Mouse (Mus musculus): Measurements from ENCODE around the gene Lrp2. TPM values are rescaled to one million over a fixed set of nuclear protein-coding genes. Genes with fewer than 3 reads are reported as not detected.

The Lrp2 gene
- under 1 TPM; 0.37 to 0.68 TPM for total RNA-seq (2021)

- DNase-seq (ENCODE audit: extremely low spot score in 1 of 2, low spot score in 1 of 2) = peak in 1 of 2 experiments; percentile 16
Observed at GRCm38 (mm10) chr2:69585886-69586398, at the start of gene Lrp2. Gene Lrp2, minus strand, starts transcription at chr2:69586065.

GRCm38 (mm10) chr2:69635064-69635701 is 49.3 kb upstream of the Lrp2 start:
- DNase-seq (ENCODE audit: extremely low spot score in 1 of 2, low spot score in 1 of 2) = peak in 1 of 2 experiments; percentile 46

GRCm38 (mm10) chr2:69631449-69631848 is 45.6 kb upstream of the Lrp2 start:
- no peak for DNase-seq (ENCODE audit: extremely low spot score in 1 of 2, low spot score in 1 of 2)

GRCm38 (mm10) chr2:69630792-69631191 is 44.9 kb upstream of the Lrp2 start:
- no peak for DNase-seq (ENCODE audit: extremely low spot score in 1 of 2, low spot score in 1 of 2)

GRCm38 (mm10) chr2:69629914-69630313 is 44.0 kb upstream of the Lrp2 start:
- DNase-seq (ENCODE audit: extremely low spot score in 1 of 2, low spot score in 1 of 2) = no peak

- DNase-seq (ENCODE audit: extremely low spot score in 1 of 2, low spot score in 1 of 2) = peak in 1 of 2 experiments; percentile 10
Observed at GRCm38 (mm10) chr2:69629215-69629614, 43.4 kb upstream of the Lrp2 start.

- DNase-seq (ENCODE audit: extremely low spot score in 1 of 2, low spot score in 1 of 2) = no peak
Observed at GRCm38 (mm10) chr2:69619286-69619685, 33.4 kb upstream of the Lrp2 start.

GRCm38 (mm10) chr2:69618336-69618735 is 32.5 kb upstream of the Lrp2 start:
- no peak for DNase-seq (ENCODE audit: extremely low spot score in 1 of 2, low spot score in 1 of 2)

- DNase-seq (ENCODE audit: extremely low spot score in 1 of 2, low spot score in 1 of 2) = no peak
Observed at GRCm38 (mm10) chr2:69613237-69613636, 27.4 kb upstream of the Lrp2 start.

GRCm38 (mm10) chr2:69612716-69613115 is 26.9 kb upstream of the Lrp2 start:
- no peak for DNase-seq (ENCODE audit: extremely low spot score in 1 of 2, low spot score in 1 of 2)

- DNase-seq (ENCODE audit: extremely low spot score in 1 of 2, low spot score in 1 of 2) = no peak
Observed at GRCm38 (mm10) chr2:69612237-69612636, 26.4 kb upstream of the Lrp2 start.

GRCm38 (mm10) chr2:69606621-69607020 is 20.8 kb upstream of the Lrp2 start:
- no peak for DNase-seq (ENCODE audit: extremely low spot score in 1 of 2, low spot score in 1 of 2)

GRCm38 (mm10) chr2:69603726-69604393 is 18.0 kb upstream of the Lrp2 start:
- no peak for DNase-seq (ENCODE audit: extremely low spot score in 1 of 2, low spot score in 1 of 2)

- no peak for DNase-seq (ENCODE audit: extremely low spot score in 1 of 2, low spot score in 1 of 2)
Observed at GRCm38 (mm10) chr2:69593168-69593567, 7.3 kb upstream of the Lrp2 start.

- DNase-seq (ENCODE audit: extremely low spot score in 1 of 2, low spot score in 1 of 2) = no peak
Observed at GRCm38 (mm10) chr2:69592536-69592935, 6.7 kb upstream of the Lrp2 start.

GRCm38 (mm10) chr2:69591966-69592505 is 6.2 kb upstream of the Lrp2 start:
- DNase-seq (ENCODE audit: extremely low spot score in 1 of 2, low spot score in 1 of 2) = no peak

- DNase-seq (ENCODE audit: extremely low spot score in 1 of 2, low spot score in 1 of 2) = no peak
Observed at GRCm38 (mm10) chr2:69590548-69590947, 4.7 kb upstream of the Lrp2 start.

GRCm38 (mm10) chr2:69587896-69588295 is 2.0 kb upstream of the Lrp2 start:
- DNase-seq (ENCODE audit: extremely low spot score in 1 of 2, low spot score in 1 of 2) = no peak

- DNase-seq (ENCODE audit: extremely low spot score in 1 of 2, low spot score in 1 of 2) = no peak
Observed at GRCm38 (mm10) chr2:69586821-69587728, 1.2 kb upstream of the Lrp2 start.

- DNase-seq (ENCODE audit: extremely low spot score in 1 of 2, low spot score in 1 of 2) = no peak
Observed at GRCm38 (mm10) chr2:69585191-69585885, 527 bp downstream of the Lrp2 start.

Measured in layer of hippocampus, postnatal 25 days (tissue).